Mouse (Mus musculus): ENCODE results near the gene Pcca.
"Not testable (repeated sequence)": the region's sequence is repeated elsewhere in the genome, so short reads cannot be mapped to it uniquely, and the experiment has no call there.

Gene Pcca

GRCm38 (mm10) chr14:122560893-122561452 is 26.8 kb downstream of the Pcca start:
- DNase-seq (ENCODE audit: low read depth, low spot score) = not testable (repeated sequence)

- no peak for DNase-seq (ENCODE audit: low read depth, low spot score)
Measured at GRCm38 (mm10) chr14:122570862-122571261, 36.7 kb downstream of the Pcca start.

GRCm38 (mm10) chr14:122574064-122574751 is 40.1 kb downstream of the Pcca start:
- no peak for DNase-seq (ENCODE audit: low read depth, low spot score)

- no peak for DNase-seq (ENCODE audit: low read depth, low spot score)
Measured at GRCm38 (mm10) chr14:122577816-122578215, 43.7 kb downstream of the Pcca start.

- DNase-seq (ENCODE audit: low read depth, low spot score) = no peak
Measured at GRCm38 (mm10) chr14:122582057-122582456, 47.9 kb downstream of the Pcca start.

- DNase-seq (ENCODE audit: low read depth, low spot score) = no peak
Measured at GRCm38 (mm10) chr14:122582491-122583077, 48.5 kb downstream of the Pcca start.

- DNase-seq (ENCODE audit: low read depth, low spot score) = not testable (repeated sequence)
Measured at GRCm38 (mm10) chr14:122584087-122584486, 50.0 kb downstream of the Pcca start.

- DNase-seq (ENCODE audit: low read depth, low spot score) = no peak
Measured at GRCm38 (mm10) chr14:122586942-122587341, 52.8 kb downstream of the Pcca start.

GRCm38 (mm10) chr14:122597534-122597933 is 63.4 kb downstream of the Pcca start:
- no peak for DNase-seq (ENCODE audit: low read depth, low spot score)

- no peak for DNase-seq (ENCODE audit: low read depth, low spot score)
Measured at GRCm38 (mm10) chr14:122598802-122599201, 64.7 kb downstream of the Pcca start.

GRCm38 (mm10) chr14:122599839-122600238 is 65.7 kb downstream of the Pcca start:
- DNase-seq (ENCODE audit: low read depth, low spot score) = no peak

- no peak for DNase-seq (ENCODE audit: low read depth, low spot score)
Measured at GRCm38 (mm10) chr14:122602701-122603100, 68.6 kb downstream of the Pcca start.

- no peak for DNase-seq (ENCODE audit: low read depth, low spot score)
Measured at GRCm38 (mm10) chr14:122606499-122606898, 72.4 kb downstream of the Pcca start.

- no peak for DNase-seq (ENCODE audit: low read depth, low spot score)
Measured at GRCm38 (mm10) chr14:122607456-122607855, 73.3 kb downstream of the Pcca start.

- no peak for DNase-seq (ENCODE audit: low read depth, low spot score)
Measured at GRCm38 (mm10) chr14:122608323-122608722, 74.2 kb downstream of the Pcca start.

GRCm38 (mm10) chr14:122611035-122611434 is 76.9 kb downstream of the Pcca start:
- no peak for DNase-seq (ENCODE audit: low read depth, low spot score)

- DNase-seq (ENCODE audit: low read depth, low spot score) = no peak
Measured at GRCm38 (mm10) chr14:122612317-122612716, 78.2 kb downstream of the Pcca start.

- DNase-seq (ENCODE audit: low read depth, low spot score) = no peak
Measured at GRCm38 (mm10) chr14:122617656-122618055, 83.5 kb downstream of the Pcca start.

GRCm38 (mm10) chr14:122633416-122633815 is 99.3 kb downstream of the Pcca start:
- DNase-seq (ENCODE audit: low read depth, low spot score) = no peak

- no peak for DNase-seq (ENCODE audit: low read depth, low spot score)
Measured at GRCm38 (mm10) chr14:122636601-122637000, 102.5 kb downstream of the Pcca start.

- no peak for DNase-seq (ENCODE audit: low read depth, low spot score)
Measured at GRCm38 (mm10) chr14:122637798-122638555, 103.9 kb downstream of the Pcca start.

- no peak for DNase-seq (ENCODE audit: low read depth, low spot score)
Measured at GRCm38 (mm10) chr14:122639168-122639720, 105.1 kb downstream of the Pcca start.

All from mesoderm, embryonic 11.5 days (tissue).